Mouse (Mus musculus): ENCODE results near the gene Gcnt2.

GRCm38 (mm10) chr13:40909060-40909459, 49.5 kb downstream of the Gcnt2 start:
- TF ChIP-seq POLR2A (IDR thresholded peaks at IDR 0.05; ENCODE audit: insufficient read depth, low read depth, low read length) (no peak), CTCF (IDR thresholded peaks at IDR 0.05; ENCODE audit: insufficient read depth, low read depth, low read length) (no peak)

Measured in olfactory bulb, adult 2 months (tissue).